Mouse (Mus musculus): Measurements from ENCODE around the gene Usp33.

The Usp33 gene

DNA sequence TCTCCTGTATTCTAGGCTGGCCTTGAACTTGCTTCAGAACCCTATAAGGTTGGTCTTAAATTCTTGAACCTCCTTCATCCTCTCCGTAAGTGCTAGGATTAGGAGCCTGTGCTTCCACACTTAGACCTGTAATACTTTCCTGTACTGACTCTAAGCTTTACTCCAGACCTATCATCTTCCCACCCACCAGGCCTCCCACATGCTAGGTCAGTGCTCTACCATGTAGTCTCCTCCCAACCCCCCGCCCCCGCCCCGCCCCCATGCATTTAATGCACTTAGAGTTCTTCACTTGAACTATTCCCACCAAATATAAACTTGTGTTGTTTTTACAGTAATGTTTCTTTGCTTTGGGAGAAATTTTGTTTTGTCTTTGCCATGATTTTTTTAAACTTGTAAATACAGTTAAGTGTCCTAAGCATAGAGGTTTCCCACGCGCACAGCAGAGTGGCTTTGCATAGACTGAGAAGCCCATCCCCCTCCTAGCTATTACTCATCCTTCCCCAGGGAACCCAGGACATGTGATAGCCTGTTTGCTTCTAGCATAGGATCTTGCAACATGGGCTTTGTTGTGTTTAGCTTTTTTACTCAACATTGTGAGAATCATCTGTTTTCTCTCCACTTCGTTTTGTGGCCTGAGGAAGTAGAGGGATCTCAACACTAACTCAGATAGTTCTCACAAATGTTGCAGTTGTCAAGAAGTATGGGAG, 55.8 kb downstream of the Usp33 start:
- no peak for DNase-seq (ENCODE audit: low spot score)

DNA sequence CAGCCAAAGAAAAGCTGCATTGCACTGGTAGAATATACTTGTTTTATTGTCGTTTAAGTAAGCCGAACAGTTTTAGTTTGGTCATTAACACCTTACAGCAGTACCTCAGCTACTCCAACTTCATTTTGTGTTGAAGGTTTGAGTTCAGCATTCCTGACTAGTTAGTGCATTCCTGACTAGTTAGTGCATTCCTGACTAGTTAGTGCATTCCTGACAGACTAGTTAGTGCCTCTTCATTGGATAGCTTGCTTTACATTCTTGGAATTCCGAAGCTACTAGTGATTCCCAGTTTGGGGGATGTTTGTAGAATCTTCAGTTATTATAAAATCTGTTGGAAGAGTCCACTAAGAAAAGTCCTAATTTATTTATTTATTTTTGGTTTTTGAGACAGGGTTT, 56.4 kb downstream of the Usp33 start:
- no peak for DNase-seq (ENCODE audit: low spot score)

DNA sequence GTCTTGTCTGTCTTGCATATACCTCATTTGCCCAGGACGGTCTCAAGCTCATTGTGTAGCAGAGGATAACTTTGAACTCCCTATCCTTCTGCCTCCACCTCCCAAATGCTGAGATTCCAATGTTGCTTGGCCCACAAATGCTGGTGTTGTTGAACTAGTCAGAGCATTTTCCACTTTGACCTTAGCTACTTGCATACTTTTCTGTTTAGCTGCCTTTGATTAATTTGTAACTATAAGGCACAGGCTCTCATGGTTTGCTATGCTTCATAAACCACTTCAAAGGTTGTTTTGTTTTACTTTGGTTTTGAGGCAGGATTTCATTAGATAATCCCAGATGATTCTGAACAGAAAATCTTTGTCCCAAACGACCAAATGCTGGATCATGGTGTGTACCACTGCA, 57.5 kb downstream of the Usp33 start:
- no peak for DNase-seq (ENCODE audit: low spot score)

DNA sequence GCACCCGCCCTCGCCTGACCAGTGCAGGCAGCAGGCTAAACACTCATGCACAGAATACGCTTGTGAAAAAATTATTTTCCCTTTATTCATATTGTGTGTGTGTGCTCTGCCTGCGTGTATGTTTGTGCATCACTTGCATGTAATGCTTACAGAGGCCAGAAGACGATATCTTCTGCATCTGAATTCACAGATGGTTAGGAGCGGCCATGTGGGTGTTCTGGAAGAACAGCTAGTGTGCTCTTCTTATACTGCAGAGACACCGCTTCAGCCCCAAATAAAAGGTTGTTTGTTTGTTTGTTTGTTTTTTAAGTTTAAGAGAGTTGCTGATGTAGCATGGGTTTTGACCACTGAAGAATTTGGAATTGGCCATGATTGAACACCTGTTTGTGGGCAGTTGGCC, 59.1 kb downstream of the Usp33 start:
- DNase-seq (ENCODE audit: low spot score): no peak

DNA sequence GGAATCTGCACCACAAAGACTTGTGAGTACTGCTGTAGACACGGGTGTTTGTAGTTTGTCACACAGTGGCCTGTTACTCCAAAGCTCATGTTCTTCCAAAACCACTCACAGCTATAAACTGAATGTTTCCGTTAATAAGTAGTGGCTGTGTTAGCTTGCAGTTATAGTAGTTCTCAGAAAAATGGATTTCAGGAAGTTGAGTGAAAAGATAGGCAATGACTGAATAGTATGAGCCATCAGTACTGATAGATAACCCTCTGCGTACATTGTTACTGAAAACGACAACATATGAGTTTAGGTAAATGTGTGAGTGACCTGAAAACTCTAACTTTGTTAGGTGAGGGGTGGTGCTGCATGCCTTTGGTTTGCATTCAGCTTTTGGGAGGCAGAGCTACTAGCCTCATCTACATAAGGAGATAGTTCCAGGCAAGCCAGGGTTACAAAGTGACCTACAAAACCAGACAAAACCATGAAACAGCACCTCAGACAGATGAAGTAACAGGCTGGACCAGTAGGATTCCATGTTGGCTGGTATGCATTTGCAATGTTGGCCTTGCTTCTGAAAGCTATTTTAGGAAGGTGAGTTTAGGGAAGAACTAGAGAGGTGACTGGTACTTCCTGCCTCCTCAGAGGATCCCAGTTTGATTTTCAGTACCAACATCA, 59.8 kb downstream of the Usp33 start:
- no peak for DNase-seq (ENCODE audit: low spot score)

DNA sequence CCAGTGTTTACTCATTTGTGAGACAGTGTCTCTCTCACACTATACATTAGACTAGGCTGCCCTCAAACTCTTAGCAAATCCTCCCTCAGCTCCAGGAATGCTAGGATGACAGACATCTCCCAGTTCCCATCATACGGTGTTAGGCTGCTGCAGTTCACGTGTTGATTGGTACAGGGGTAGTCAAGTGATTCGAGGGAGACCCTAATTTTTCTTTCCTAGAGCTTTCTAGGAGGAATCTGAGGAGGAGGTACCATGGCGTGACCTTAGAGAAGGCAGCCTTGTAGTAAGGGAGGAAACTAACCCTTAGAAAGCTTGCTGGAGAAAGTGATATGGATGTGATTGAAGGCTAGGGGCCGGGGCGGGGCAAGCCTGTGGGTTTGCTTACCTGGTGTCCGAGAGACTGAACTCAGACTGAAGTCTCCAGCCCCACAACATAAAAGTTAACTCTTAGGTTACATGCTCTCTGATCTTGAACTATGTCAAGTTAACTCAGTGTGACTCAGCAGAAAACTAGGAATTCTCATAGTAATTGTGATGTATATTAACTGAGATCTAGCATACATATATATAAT, 64.8 kb downstream of the Usp33 start:
- DNase-seq (ENCODE audit: low spot score): no peak

DNA sequence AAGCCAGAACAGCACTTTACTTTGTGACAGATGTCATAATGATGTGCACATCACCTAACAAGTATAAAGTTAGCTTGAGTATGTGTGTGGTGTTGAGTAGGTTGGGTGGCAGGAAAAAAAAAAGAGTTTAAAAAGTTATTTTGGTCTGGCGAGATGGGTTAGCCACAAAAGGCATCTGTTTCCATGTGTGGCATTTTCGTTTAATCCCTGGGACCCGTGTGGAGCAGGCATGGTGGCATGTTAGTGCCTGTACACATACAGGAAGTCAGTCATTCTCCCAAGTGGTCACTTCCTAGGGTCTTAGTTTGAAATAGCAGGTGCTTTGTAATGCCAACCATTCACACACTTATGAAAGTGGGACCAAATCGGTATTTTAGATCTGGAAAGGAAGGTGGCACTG, 66.1 kb downstream of the Usp33 start:
- DNase-seq (ENCODE audit: low spot score): no peak

DNA sequence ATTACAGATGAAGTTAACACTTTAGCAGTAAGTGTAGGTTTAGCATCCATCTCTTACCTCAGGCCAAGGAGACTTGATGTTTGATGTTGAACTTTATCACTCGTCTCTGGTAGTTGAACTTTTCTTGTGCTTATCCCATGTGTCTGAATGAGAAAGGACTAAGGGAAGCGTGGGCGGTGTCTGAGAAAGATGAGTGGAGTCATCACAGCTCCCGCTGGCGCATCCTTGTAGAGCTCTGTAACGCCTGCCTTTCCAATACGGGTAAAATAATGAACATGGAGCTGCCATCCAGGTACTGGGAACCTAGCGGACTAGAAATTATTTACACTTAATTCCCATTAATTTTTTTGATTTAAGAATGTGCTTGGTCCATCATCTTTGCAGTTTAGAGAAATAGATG, 82.6 kb downstream of the Usp33 start:
- no peak for DNase-seq (ENCODE audit: low spot score)

DNA sequence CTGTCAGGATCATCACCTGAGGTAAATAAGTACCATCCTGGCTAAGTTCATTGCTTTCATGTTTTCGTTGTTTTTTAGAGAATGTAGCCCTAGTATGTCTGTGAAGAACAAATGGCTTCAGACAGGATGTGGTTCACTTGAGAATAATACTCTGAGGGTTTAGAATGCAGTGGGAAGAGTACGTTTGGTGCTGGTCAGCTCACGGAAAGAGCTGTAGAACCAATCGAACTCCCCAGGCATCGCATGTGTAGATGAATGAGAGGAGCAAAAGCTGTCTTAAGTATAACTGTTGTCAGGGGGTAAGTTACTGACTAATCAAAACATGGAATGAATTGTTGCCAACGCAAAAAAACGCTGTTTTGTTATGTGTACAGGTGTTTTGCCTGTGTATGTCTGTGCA, 86.4 kb downstream of the Usp33 start:
- no peak for DNase-seq (ENCODE audit: low spot score)

DNA sequence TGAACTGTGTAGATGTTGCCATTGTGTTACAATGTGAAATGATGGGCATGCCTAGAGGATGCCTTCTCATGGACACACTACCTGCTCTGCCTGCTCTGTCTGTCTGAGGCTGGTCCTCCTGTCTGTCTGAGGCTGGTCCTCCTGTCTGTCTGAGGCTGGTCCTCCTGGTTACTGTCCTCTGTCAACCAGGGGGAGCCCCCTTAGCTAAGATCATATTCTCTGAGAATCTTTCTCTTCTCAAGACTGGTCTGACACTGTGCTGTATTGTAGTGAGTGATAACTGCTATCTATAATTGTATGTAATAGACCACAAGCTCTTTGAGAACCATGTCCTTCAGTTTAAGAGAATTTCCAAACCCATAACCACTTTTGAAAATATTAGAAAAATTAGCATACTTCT, 89.3 kb downstream of the Usp33 start:
- DNase-seq (ENCODE audit: low spot score): no peak

DNA sequence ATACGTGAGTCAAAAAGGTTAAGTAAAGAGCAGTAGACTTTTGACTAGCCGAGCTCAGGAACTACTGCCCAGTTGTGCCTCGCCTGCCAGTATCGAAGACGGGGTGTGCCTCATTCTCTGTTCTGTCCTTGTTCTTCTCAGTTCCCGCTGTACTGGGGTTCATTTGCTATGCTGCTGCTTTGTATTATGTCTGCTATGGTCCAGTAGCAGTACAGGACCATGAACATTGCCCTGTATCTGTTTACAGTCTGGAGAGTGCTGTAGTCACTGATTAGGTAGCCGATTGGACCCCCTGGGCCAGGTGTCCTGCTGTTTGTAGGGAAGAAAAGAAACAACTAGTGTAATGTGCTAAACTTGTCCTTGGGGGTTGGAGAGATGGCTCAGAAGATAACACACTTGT, 91.8 kb downstream of the Usp33 start:
- no peak for DNase-seq (ENCODE audit: low spot score)

DNA sequence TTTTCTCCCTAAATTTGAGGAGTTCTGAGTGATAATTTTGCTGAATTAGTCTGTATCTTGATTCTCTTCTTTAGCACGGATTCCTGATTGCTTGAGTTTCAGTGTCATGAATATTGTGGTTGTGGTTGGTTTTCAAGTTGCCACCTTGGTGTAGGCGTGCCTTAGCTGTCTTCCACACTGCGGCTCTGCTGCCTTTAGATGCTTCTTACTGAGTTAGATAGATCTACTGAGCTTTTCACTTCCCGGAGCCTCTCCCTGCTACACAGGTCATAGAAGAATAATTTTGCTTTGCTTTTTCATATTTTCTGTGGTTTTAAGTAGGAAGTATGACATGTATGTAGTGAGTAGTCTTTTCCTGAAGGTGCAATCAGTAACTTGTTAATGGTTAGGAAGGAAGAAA, 96.5 kb downstream of the Usp33 start:
- DNase-seq (ENCODE audit: low spot score): no peak
